Comparison of ENCODE assay signal across 27 mouse cellular contexts in the genomic region with DNA sequence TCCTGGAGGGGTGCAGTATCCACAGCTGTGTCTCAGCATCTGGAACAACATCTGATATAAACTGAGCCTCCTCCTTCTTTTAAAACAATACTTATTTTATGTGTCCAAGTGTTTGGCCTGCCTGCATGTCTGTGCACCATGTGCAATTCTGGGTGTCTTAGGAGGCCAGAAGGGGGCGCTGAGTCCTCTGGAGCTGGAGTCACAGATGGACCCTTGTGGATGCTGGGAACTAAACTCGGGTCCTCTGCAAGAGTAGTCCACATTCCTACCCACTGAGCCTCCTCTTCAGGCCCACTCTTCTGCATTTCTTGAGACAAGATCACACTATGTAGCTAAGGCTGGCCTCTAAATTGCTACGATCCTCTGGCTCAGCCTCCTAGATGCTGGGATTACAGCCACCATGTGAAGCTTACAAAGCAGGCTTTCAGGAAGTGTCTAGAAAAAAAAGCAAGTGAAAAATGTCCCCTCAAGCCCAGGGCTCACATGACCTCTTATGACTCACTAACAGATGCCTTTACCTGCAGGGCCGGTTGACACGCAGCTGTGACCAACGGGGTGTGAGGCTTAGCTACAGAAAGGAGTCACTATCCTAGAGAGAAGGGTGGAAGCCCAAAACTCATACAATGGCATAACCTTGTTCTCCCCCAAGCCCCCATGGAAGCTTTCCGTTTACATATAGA. TPM values are rescaled to one million over a fixed set of nuclear protein-coding genes. Genes with fewer than 3 reads are reported as not detected.
DNase-seq lines count a peak whose midpoint lies in the region; ATAC-seq and TF ChIP-seq lines count a peak whose summit lies in the region.
"Had no signal": no experiment of that assay in that cellular context is flagged by ENCODE, and none has a peak within 500 bp of the region (broad histone marks: within the 10 kb centered on the region; RNA-seq: fewer than 3 reads in every experiment).

No protein-coding gene starts in this region.

- DNase-seq in liver, postnatal 0 days, result no peak
- no peak for DNase-seq in liver
- DNase-seq in CH12.LX (ENCODE audit: extremely low read depth), result peak; percentile 56
- no peak for DNase-seq in ovary, adult 18-20 months (ENCODE audit: low spot score)
- DNase-seq in heart, embryonic 10.5 days (ENCODE audit: low spot score), result no peak
- DNase-seq: adrenal gland, postnatal 25 days; cerebellum, adult 11-12 months; cerebellum, postnatal 25 days; gastrocnemius, postnatal 25 days; heart, adult 2 months; layer of hippocampus, postnatal 36 days; lung, postnatal 4 days; thymus, postnatal 4 days had no signal

- H3K4me3 ChIP-seq in liver, postnatal 0 days (ENCODE audit: low read depth, low read length), result no peak overlapping the region
- no peak overlapping the region for H3K4me3 ChIP-seq in CH12.LX (replicated peaks in 1 of 3; ENCODE audit: low read depth in 2 of 3, low read length in 2 of 3, poor library complexity in 1 of 3)
- no peak overlapping the region for H3K4me3 ChIP-seq in E14TG2a.4 (replicated peaks; ENCODE audit: low read length)
- no peak overlapping the region for H3K4me3 ChIP-seq in bone marrow, adult 2 months (replicated peaks; ENCODE audit: control insufficient read depth, low read depth, low read length)
- no peak overlapping the region for H3K4me3 ChIP-seq in heart, embryonic 10.5 days
- H3K4me3 ChIP-seq: embryonic facial prominence, embryonic 15.5 days; heart, adult 2 months; heart, embryonic 15.5 days; hindbrain, embryonic 10.5 days; kidney, embryonic 15.5 days; limb, embryonic 13.5 days; neural tube, embryonic 12.5 days had no signal

- H3K27me3 ChIP-seq in liver, postnatal 0 days (ENCODE audit: insufficient read depth, low read length), result no peaks in the 10 kb centered on the region
- H3K27me3 ChIP-seq in CH12.LX (replicated peaks), result no peaks in the 10 kb centered on the region
- H3K27me3 ChIP-seq in E14TG2a.4 (ENCODE audit: insufficient read depth, low read length), result peaks cover 3% of the 10 kb centered on the region; the same call in 1 of the 2 replicates
- H3K27me3 ChIP-seq in heart, embryonic 10.5 days (ENCODE audit: insufficient read depth, poor library complexity, severe bottlenecking), result no peaks in the 10 kb centered on the region
- H3K27me3 ChIP-seq: embryonic facial prominence, embryonic 15.5 days; heart, embryonic 15.5 days; kidney, embryonic 15.5 days; limb, embryonic 13.5 days; neural tube, embryonic 12.5 days; Patski had no signal

- in situ Hi-C loops in CH12.LX (cut with MboI; ENCODE audit: low pct_ligation_motif_present, low pct_unique_long_range_greater_than_20kb, low sequenced_read_pairs), result no loop called here

- H3K27ac ChIP-seq in liver, postnatal 0 days (ENCODE audit: low read depth), result no peak overlapping the region
- no peak overlapping the region for H3K27ac ChIP-seq in CH12.LX (ENCODE audit: insufficient read depth, low read depth)
- no peak overlapping the region for H3K27ac ChIP-seq in bone marrow, adult 2 months (ENCODE audit: control insufficient read depth, insufficient read depth, low read depth, low read length, poor library complexity)
- H3K27ac ChIP-seq in heart, embryonic 10.5 days, result no peak overlapping the region
- H3K27ac ChIP-seq: embryonic facial prominence, embryonic 15.5 days; heart, adult 2 months; heart, embryonic 15.5 days; hindbrain, embryonic 10.5 days; kidney, embryonic 15.5 days; limb, embryonic 13.5 days; neural tube, embryonic 12.5 days had no signal

- no peak overlapping the region for H3K9ac ChIP-seq in liver, postnatal 0 days (replicated peaks)
- H3K9ac ChIP-seq in CH12.LX (ENCODE audit: insufficient read depth, low read depth), result no peak overlapping the region
- H3K9ac ChIP-seq: embryonic facial prominence, embryonic 15.5 days; heart, embryonic 15.5 days; kidney, embryonic 15.5 days; limb, embryonic 13.5 days; neural tube, embryonic 12.5 days had no signal

- no peak for TF ChIP-seq EP300 in liver, postnatal 0 days (IDR thresholded peaks at IDR 0.05; ENCODE audit: low read depth)
- no peak for TF ChIP-seq EP300 in CH12.LX (IDR thresholded peaks at IDR 0.05; ENCODE audit: low read length)

- TF ChIP-seq CTCF in liver, postnatal 0 days (IDR thresholded peaks at IDR 0.05; ENCODE audit: low read depth), result peak; percentile 30
- TF ChIP-seq CTCF in CH12.LX (conservative IDR thresholded peaks at IDR 0.05 in 1 of 2, IDR thresholded peaks at IDR 0.05 in 1 of 2; ENCODE audit: low read depth in 2 of 2, low read length in 2 of 2), result peak in 1 of 2 experiments; percentile 47; a peak in 2 of 4 replicates
- peak; percentile 55 for TF ChIP-seq CTCF in E14TG2a.4 (conservative IDR thresholded peaks at IDR 0.05; ENCODE audit: low read length)
- 0 out of 2 replicates have a peak, but pooled peaks have one; percentile 21 for TF ChIP-seq CTCF in bone marrow, adult 2 months (IDR thresholded peaks at IDR 0.05; ENCODE audit: control insufficient read depth, insufficient read depth, low read length)

- WGBS in liver, postnatal 0 days (ENCODE audit: insufficient replicate concordance), result 77% methylated on average over 7 of the region's 7 CpGs
- 88% methylated on average over 7 of the region's 7 CpGs for WGBS in bone marrow, adult 2 months
- 80% methylated on average over 7 of the region's 7 CpGs for WGBS in heart, embryonic 10.5 days

- no peak for TF ChIP-seq POLR2A in CH12.LX (IDR thresholded peaks at IDR 0.05; ENCODE audit: low read depth, low read length)
- no peak for TF ChIP-seq POLR2A in bone marrow, adult 2 months (IDR thresholded peaks at IDR 0.05; ENCODE audit: borderline replicate concordance, control insufficient read depth, low read depth, low read length)

- no peak for TF ChIP-seq RAD21 in CH12.LX (IDR thresholded peaks at IDR 0.05; ENCODE audit: low read depth, low read length)

- dilution Hi-C loops in CH12.LX (cut with MboI; ENCODE audit: extremely low pct_ligation_motif_present, extremely low pct_unique_long_range_greater_than_20kb, low sequenced_read_pairs), result no loop called here

- H3K79me2 ChIP-seq in CH12.LX (replicated peaks; ENCODE audit: control insufficient read depth, extremely low read depth, insufficient read depth, poor library complexity, severe bottlenecking), result no peaks in the 10 kb centered on the region

- H3K4me2 ChIP-seq in liver, postnatal 0 days (ENCODE audit: low read depth, low read length), result no peak overlapping the region
- H3K4me2 ChIP-seq in CH12.LX (ENCODE audit: insufficient read depth, low read depth, poor library complexity, severe bottlenecking), result no peak overlapping the region
- H3K4me2 ChIP-seq: embryonic facial prominence, embryonic 15.5 days; heart, embryonic 15.5 days; kidney, embryonic 15.5 days; limb, embryonic 13.5 days; neural tube, embryonic 12.5 days had no signal

- no peak for ATAC-seq in liver, postnatal 0 days
- ATAC-seq: forebrain, embryonic 16.5 days; Patski had no signal

- H3K4me1 ChIP-seq in liver, postnatal 0 days (ENCODE audit: insufficient read depth), result peaks cover 5% of the 10 kb centered on the region; the same call in 1 of the 2 replicates
- H3K4me1 ChIP-seq in CH12.LX (ENCODE audit: control insufficient read depth in 1 of 2, insufficient read depth in 2 of 2) (peaks cover 15 to 37% of the 10 kb centered on the region in 2 experiments), E14TG2a.4 (replicated peaks; ENCODE audit: low read depth, low read length) (peaks cover 28% of the 10 kb centered on the region)
- no peaks in the 10 kb centered on the region; the same call in 1 of the 2 replicates for H3K4me1 ChIP-seq in bone marrow, adult 2 months (ENCODE audit: control insufficient read depth, insufficient read depth, low read length)
- H3K4me1 ChIP-seq in heart, embryonic 10.5 days, result peaks cover 22% of the 10 kb centered on the region
- H3K4me1 ChIP-seq: hindbrain, embryonic 10.5 days; neural tube, embryonic 12.5 days had no signal

- no peaks in the 10 kb centered on the region for H3K9me3 ChIP-seq in liver, postnatal 0 days (ENCODE audit: low read length)
- no peaks in the 10 kb centered on the region for H3K9me3 ChIP-seq in CH12.LX (replicated peaks; ENCODE audit: low read length)
- H3K9me3 ChIP-seq in E14TG2a.4 (ENCODE audit: low read length), result no peaks in the 10 kb centered on the region
- no peaks in the 10 kb centered on the region for H3K9me3 ChIP-seq in heart, embryonic 10.5 days
- H3K9me3 ChIP-seq: embryonic facial prominence, embryonic 15.5 days; heart, embryonic 15.5 days; hindbrain, embryonic 10.5 days; kidney, embryonic 15.5 days; limb, embryonic 13.5 days; neural tube, embryonic 12.5 days had no signal

- no peaks in the 10 kb centered on the region for H3K36me3 ChIP-seq in liver, postnatal 0 days (replicated peaks; ENCODE audit: insufficient read depth, low read length)
- H3K36me3 ChIP-seq in CH12.LX (replicated peaks in 1 of 2; ENCODE audit: control insufficient read depth in 1 of 2, insufficient read depth in 1 of 2, low read length in 1 of 2), result peaks cover 0 to 4% of the 10 kb centered on the region in 2 experiments
- H3K36me3 ChIP-seq in E14TG2a.4 (ENCODE audit: insufficient read depth, low read length), result no peaks in the 10 kb centered on the region
- no peaks in the 10 kb centered on the region for H3K36me3 ChIP-seq in heart, embryonic 10.5 days
- H3K36me3 ChIP-seq: heart, embryonic 15.5 days; kidney, embryonic 15.5 days had no signal

RNA-seq across cellular contexts. Expression of a gene that starts 3.6 kb away (rescaled TPM):
- polyA plus RNA-seq in liver, postnatal 0 days (2015; fragmentation: Nextera tagmentation; extraction: Ambion mirVana), result 0.69 and 0.77 TPM in 2 replicates
- total RNA-seq in CH12.LX (2012; rRNA removed) (0.59 and 0.76 TPM in 2 replicates), CH12.LX (2014; rRNA removed) (0.30 TPM in 1 of 2 replicates, not detected in the other)
- polyA plus RNA-seq in CH12.LX (2012; ENCODE audit: insufficient read length, low read depth), result 0.69 and 1.1 TPM in 2 replicates
- polyA plus RNA-seq in bone marrow, adult 2 months (2011; ENCODE audit: insufficient read depth, insufficient read length, low replicate concordance, missing spikeins), result 3.5 and 6.4 TPM in 2 replicates
- 0.84 and 1.1 TPM in 2 replicates for polyA plus RNA-seq in heart, embryonic 10.5 days (2016; fragmentation: Nextera tagmentation; extraction: Ambion mirVana)

RNA-seq across cellular contexts. Expression of a gene that starts 4.2 kb away (rescaled TPM):
- polyA plus RNA-seq in liver, postnatal 0 days (2015; fragmentation: Nextera tagmentation; extraction: Ambion mirVana), result 0.12 TPM in 1 of 2 replicates, not detected in the other
- total RNA-seq in CH12.LX (2012; rRNA removed) (0.42 and 0.89 TPM in 2 replicates), CH12.LX (2014; rRNA removed) (not detected in 2 replicates)
- polyA plus RNA-seq in CH12.LX (2012; ENCODE audit: insufficient read length, low read depth), result 1.7 and 2.9 TPM in 2 replicates
- polyA plus RNA-seq in bone marrow, adult 2 months (2011; ENCODE audit: insufficient read depth, insufficient read length, low replicate concordance, missing spikeins), result not detected in 2 replicates
- 0.23 and 0.48 TPM in 2 replicates for polyA plus RNA-seq in heart, embryonic 10.5 days (2016; fragmentation: Nextera tagmentation; extraction: Ambion mirVana)
- total RNA-seq: adrenal gland, postnatal 25 days; gastrocnemius, postnatal 25 days; heart, adult 2 months; layer of hippocampus, postnatal 36 days; left cerebral cortex, postnatal 14 days had no signal
- polyA plus RNA-seq: heart, embryonic 15.5 days; large intestine, adult 2 months; liver, embryonic 16.5 days; small intestine, adult 2 months had no signal

RNA-seq across cellular contexts. Expression of a gene that starts 15.9 kb away (rescaled TPM):
- polyA plus RNA-seq in liver, postnatal 0 days (2015; fragmentation: Nextera tagmentation; extraction: Ambion mirVana), result 1.5 and 1.8 TPM in 2 replicates
- not detected in 2 replicates for total RNA-seq in CH12.LX (2012; rRNA removed)
- not detected in 2 replicates for total RNA-seq in CH12.LX (2014; rRNA removed)
- polyA plus RNA-seq in CH12.LX (2012; ENCODE audit: insufficient read length, low read depth), result not detected in 2 replicates
- polyA plus RNA-seq in bone marrow, adult 2 months (2011; ENCODE audit: insufficient read depth, insufficient read length, low replicate concordance, missing spikeins), result 3.1 TPM in 1 of 2 replicates, not detected in the other
- polyA plus RNA-seq in heart, embryonic 10.5 days (2016; fragmentation: Nextera tagmentation; extraction: Ambion mirVana), result 0.39 and 0.81 TPM in 2 replicates

RNA-seq across cellular contexts. Expression of a gene that starts 18.3 kb away (rescaled TPM):
- 153 and 158 TPM in 2 replicates for polyA plus RNA-seq in liver, postnatal 0 days (2015; fragmentation: Nextera tagmentation; extraction: Ambion mirVana)
- total RNA-seq in CH12.LX (2012; rRNA removed) (136 and 137 TPM in 2 replicates), CH12.LX (2014; rRNA removed) (152 and 154 TPM in 2 replicates)
- 98.4 and 149 TPM in 2 replicates for polyA plus RNA-seq in CH12.LX (2012; ENCODE audit: insufficient read length, low read depth)
- 49.6 and 95.6 TPM in 2 replicates for polyA plus RNA-seq in bone marrow, adult 2 months (2011; ENCODE audit: insufficient read depth, insufficient read length, low replicate concordance, missing spikeins)
- polyA plus RNA-seq in heart, embryonic 10.5 days (2016; fragmentation: Nextera tagmentation; extraction: Ambion mirVana), result 183 and 189 TPM in 2 replicates

RNA-seq across cellular contexts. Expression of a gene that starts 35.7 kb away (rescaled TPM):
- 1.1 and 1.6 TPM in 2 replicates for polyA plus RNA-seq in liver, postnatal 0 days (2015; fragmentation: Nextera tagmentation; extraction: Ambion mirVana)
- total RNA-seq in CH12.LX (2012; rRNA removed), result 0.13 TPM in 1 of 2 replicates, not detected in the other
- total RNA-seq in CH12.LX (2014; rRNA removed), result 0.14 and 0.67 TPM in 2 replicates
- 0.33 TPM in 1 of 2 replicates, not detected in the other for polyA plus RNA-seq in CH12.LX (2012; ENCODE audit: insufficient read length, low read depth)
- 0.95 TPM in 1 of 2 replicates, not detected in the other for polyA plus RNA-seq in bone marrow, adult 2 months (2011; ENCODE audit: insufficient read depth, insufficient read length, low replicate concordance, missing spikeins)
- polyA plus RNA-seq in heart, embryonic 10.5 days (2016; fragmentation: Nextera tagmentation; extraction: Ambion mirVana), result 1.1 and 1.5 TPM in 2 replicates
- polyA plus RNA-seq: heart, adult 2 months; Patski had no signal
